Mouse (Mus musculus): ENCODE measurements around the gene Mylk2.

DNA sequence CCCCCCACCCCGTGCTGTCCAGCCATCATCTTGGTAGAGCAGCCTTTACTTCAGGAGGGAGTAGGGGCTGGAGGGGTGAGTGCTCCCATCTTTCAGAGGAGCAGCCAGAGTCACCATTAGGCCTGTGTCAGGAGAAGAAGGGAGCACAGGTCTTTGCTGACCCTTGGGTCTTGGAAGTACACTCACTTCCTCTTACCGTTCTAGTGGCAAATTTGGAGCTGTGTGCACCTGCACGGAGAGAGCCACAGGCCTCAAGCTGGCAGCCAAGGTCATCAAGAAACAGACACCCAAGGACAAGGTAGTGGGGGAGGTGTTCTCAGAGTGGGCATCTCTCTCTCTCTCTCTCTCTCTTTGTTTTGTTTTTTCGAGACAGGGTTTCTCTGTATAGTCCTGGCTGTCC is 4.3 kb downstream of the Mylk2 start:
- TF ChIP-seq CTCF (IDR thresholded peaks at IDR 0.05; ENCODE audit: control insufficient read depth, insufficient read depth, low read length) (no peak), POLR2A (IDR thresholded peaks at IDR 0.05; ENCODE audit: borderline replicate concordance, control insufficient read depth, low read depth, low read length) (no peak)
